9 mouse cellular contexts compared by ENCODE assay signal in genomic region chr15:70920862-70921261, GRCm38 (mm10).
DNase-seq lines count a peak whose midpoint lies in the region; ATAC-seq and TF ChIP-seq lines count a peak whose summit lies in the region.
"Had no signal": no experiment of that assay in that cellular context is flagged by ENCODE, and none has a peak within 500 bp of the region (broad histone marks: within the 10 kb centered on the region; RNA-seq: fewer than 3 reads in every experiment).

No protein-coding gene starts in this region.

- H3K36me3 ChIP-seq in lung, embryonic 14.5 days (ENCODE audit: insufficient read depth): no peaks in the 10 kb centered on the region
- H3K36me3 ChIP-seq in embryonic facial prominence, embryonic 14.5 days (ENCODE audit: control insufficient read depth, insufficient read depth, low read length): no peaks in the 10 kb centered on the region
- H3K36me3 ChIP-seq in neural tube, embryonic 14.5 days (ENCODE audit: control insufficient read depth, insufficient read depth, low read length): no peaks in the 10 kb centered on the region
- H3K36me3 ChIP-seq: embryonic facial prominence, embryonic 15.5 days had no signal

- no peaks in the 10 kb centered on the region for H3K4me1 ChIP-seq in lung, embryonic 14.5 days (ENCODE audit: insufficient read depth)
- H3K4me1 ChIP-seq in embryonic facial prominence, embryonic 14.5 days (ENCODE audit: control insufficient read depth, insufficient read depth, low read length): no peaks in the 10 kb centered on the region
- H3K4me1 ChIP-seq in neural tube, embryonic 14.5 days (ENCODE audit: control insufficient read depth, insufficient read depth, low read length): no peaks in the 10 kb centered on the region
- H3K4me1 ChIP-seq: embryonic facial prominence, embryonic 15.5 days had no signal

- no peaks in the 10 kb centered on the region for H3K27me3 ChIP-seq in lung, embryonic 14.5 days (ENCODE audit: insufficient read depth, low read length)
- no peaks in the 10 kb centered on the region for H3K27me3 ChIP-seq in embryonic facial prominence, embryonic 14.5 days (replicated peaks; ENCODE audit: control insufficient read depth, insufficient read depth, low read length)
- no peaks in the 10 kb centered on the region for H3K27me3 ChIP-seq in neural tube, embryonic 14.5 days (ENCODE audit: control insufficient read depth, insufficient read depth, low read length)
- H3K27me3 ChIP-seq: embryonic facial prominence, embryonic 15.5 days had no signal

- H3K9me3 ChIP-seq in lung, embryonic 14.5 days (ENCODE audit: low read depth, low read length): no peaks in the 10 kb centered on the region
- H3K9me3 ChIP-seq in embryonic facial prominence, embryonic 14.5 days (ENCODE audit: control insufficient read depth, low read length): no peaks in the 10 kb centered on the region
- H3K9me3 ChIP-seq in neural tube, embryonic 14.5 days (ENCODE audit: control insufficient read depth, low read length): no peaks in the 10 kb centered on the region
- H3K9me3 ChIP-seq: embryonic facial prominence, embryonic 15.5 days had no signal

- ATAC-seq in lung, embryonic 14.5 days (ENCODE audit: insufficient read depth): no peak
- ATAC-seq in embryonic facial prominence, embryonic 14.5 days (ENCODE audit: low read depth): 0 out of 2 replicates have a peak, but pooled peaks have one; percentile 30
- peak; percentile 85 for ATAC-seq in neural tube, embryonic 14.5 days (ENCODE audit: low read depth)

- no peak overlapping the region for H3K4me3 ChIP-seq in lung, embryonic 14.5 days (ENCODE audit: low read depth, low read length)
- no peak overlapping the region for H3K4me3 ChIP-seq in embryonic facial prominence, embryonic 14.5 days (ENCODE audit: low read depth, low read length)
- H3K4me3 ChIP-seq in neural tube, embryonic 14.5 days (ENCODE audit: low read depth, low read length): no peak overlapping the region
- H3K4me3 ChIP-seq: embryonic facial prominence, embryonic 15.5 days had no signal

- H3K4me2 ChIP-seq in lung, embryonic 14.5 days: no peak overlapping the region
- H3K4me2 ChIP-seq in embryonic facial prominence, embryonic 14.5 days (ENCODE audit: low read depth, low read length): no peak overlapping the region
- H3K4me2 ChIP-seq in neural tube, embryonic 14.5 days (ENCODE audit: low read depth, low read length): no peak overlapping the region
- H3K4me2 ChIP-seq: embryonic facial prominence, embryonic 15.5 days had no signal

- TF ChIP-seq CTCF in lung, embryonic 14.5 days (IDR thresholded peaks at IDR 0.05; ENCODE audit: low read depth): peak; percentile 74

- WGBS in lung, embryonic 14.5 days: 36% methylated on average over 2 of the region's 2 CpGs
- 40% methylated on average over 2 of the region's 2 CpGs for WGBS in embryonic facial prominence, embryonic 14.5 days
- 44% methylated on average over 2 of the region's 2 CpGs for WGBS in neural tube, embryonic 14.5 days

- intact Hi-C loops in left cerebral cortex, postnatal 14 days (cut with DNase I): loop anchor here (5.0 to 10.0 kb wide), 2 partner anchors 1816 to 1979 kb away; no protein-coding TSS in a partner anchor

- DNase-seq in lung, embryonic 14.5 days: peak; percentile 84
- DNase-seq in lung, postnatal 25 days (ENCODE audit: low spot score): no peak
- peak; percentile 22 to 26 for DNase-seq in adrenal gland, adult 18-20 months (ENCODE audit: low spot score in 2 of 2)
- peak; percentile 73 for DNase-seq in embryonic facial prominence, embryonic 14.5 days (ENCODE audit: low spot score)
- DNase-seq in induced T-regulatory cell, adult 2 months (ENCODE audit: low read depth): peak; percentile 7
- peak; percentile 55 to 82 for DNase-seq in left cerebral cortex, postnatal 14 days (ENCODE audit: low spot score in 2 of 2)
- no peak for DNase-seq in gastrocnemius, adult 18-20 months (ENCODE audit: low spot score)

- H3K27ac ChIP-seq in lung, embryonic 14.5 days (ENCODE audit: low read depth): no peak overlapping the region
- no peak overlapping the region for H3K27ac ChIP-seq in embryonic facial prominence, embryonic 14.5 days (replicated peaks; ENCODE audit: low read depth, low read length)
- no peak overlapping the region for H3K27ac ChIP-seq in neural tube, embryonic 14.5 days (ENCODE audit: low read depth, low read length)
- H3K27ac ChIP-seq: embryonic facial prominence, embryonic 15.5 days had no signal

- no peak overlapping the region for H3K9ac ChIP-seq in lung, embryonic 14.5 days
- no peak overlapping the region for H3K9ac ChIP-seq in embryonic facial prominence, embryonic 14.5 days (ENCODE audit: low read depth, low read length)
- H3K9ac ChIP-seq in neural tube, embryonic 14.5 days (replicated peaks; ENCODE audit: low read depth, low read length): no peak overlapping the region
- H3K9ac ChIP-seq: embryonic facial prominence, embryonic 15.5 days had no signal

Comparison
In these comparisons a context has a peak if more than half of its experiments do, and no peak if none do; other contexts are left out.
1. DNase-seq: peak in lung, embryonic 14.5 days (single experiment), adrenal gland, adult 18-20 months (2 of 2), embryonic facial prominence, embryonic 14.5 days (single experiment), induced T-regulatory cell, adult 2 months (single experiment) and left cerebral cortex, postnatal 14 days (2 of 2); none in lung, postnatal 25 days (single experiment) and gastrocnemius, adult 18-20 months (single experiment).